Mouse (Mus musculus): ENCODE data around the gene Fam208b. TPM values are rescaled to one million over a fixed set of nuclear protein-coding genes. Genes with fewer than 3 reads are reported as not detected.

Gene Fam208b
- 6.0 and 7.7 TPM in 2 replicates for polyA plus RNA-seq (2021; fragmentation: Nextera tagmentation)
- long read RNA-seq, experiment 1, partial matches to known transcripts: 7 of 7 reads
- long read RNA-seq, experiment 1, other reads (novel, unspliced or antisense): 0 of 7 reads
- long read RNA-seq, experiment 2, partial matches to known transcripts: 5 of 6 reads
- long read RNA-seq, experiment 2, other reads (novel, unspliced or antisense): 1 of 6 reads

DNA sequence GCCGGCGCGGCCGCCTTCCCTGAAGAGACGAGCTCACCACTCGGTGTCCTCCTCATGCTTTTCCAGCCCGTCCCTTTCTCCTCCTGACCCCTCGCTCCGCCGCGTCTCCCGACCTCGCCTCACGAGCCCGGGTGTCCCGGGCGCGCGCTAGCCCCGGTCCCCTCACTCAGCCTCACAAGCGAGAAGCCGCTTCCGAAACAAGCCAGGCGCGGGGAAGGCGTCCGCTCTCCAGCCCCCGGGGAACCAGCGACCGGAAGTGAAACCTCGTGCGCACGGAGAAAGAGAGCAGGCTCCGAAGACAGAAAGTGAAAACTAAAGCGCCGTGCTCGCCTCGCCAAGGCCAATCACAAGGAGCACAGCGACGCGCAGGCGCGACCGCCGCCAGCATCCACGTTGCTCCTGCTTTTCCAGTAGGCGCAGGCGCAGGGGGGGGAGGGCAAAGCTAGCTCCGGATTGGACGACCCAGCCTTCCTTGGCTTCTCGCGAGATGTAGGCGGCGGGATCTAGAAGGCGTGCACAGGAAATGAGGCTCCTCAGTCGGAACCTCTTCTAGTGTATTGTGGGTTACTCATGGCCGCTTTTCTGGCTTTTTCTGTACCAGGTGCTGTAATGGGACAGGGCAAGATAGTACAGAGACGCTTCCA lies at the start of gene Fam208b:
TSS of gene Fam208b (minus strand) at position 314 of the 644 bp plus-strand sequence.

DNA sequence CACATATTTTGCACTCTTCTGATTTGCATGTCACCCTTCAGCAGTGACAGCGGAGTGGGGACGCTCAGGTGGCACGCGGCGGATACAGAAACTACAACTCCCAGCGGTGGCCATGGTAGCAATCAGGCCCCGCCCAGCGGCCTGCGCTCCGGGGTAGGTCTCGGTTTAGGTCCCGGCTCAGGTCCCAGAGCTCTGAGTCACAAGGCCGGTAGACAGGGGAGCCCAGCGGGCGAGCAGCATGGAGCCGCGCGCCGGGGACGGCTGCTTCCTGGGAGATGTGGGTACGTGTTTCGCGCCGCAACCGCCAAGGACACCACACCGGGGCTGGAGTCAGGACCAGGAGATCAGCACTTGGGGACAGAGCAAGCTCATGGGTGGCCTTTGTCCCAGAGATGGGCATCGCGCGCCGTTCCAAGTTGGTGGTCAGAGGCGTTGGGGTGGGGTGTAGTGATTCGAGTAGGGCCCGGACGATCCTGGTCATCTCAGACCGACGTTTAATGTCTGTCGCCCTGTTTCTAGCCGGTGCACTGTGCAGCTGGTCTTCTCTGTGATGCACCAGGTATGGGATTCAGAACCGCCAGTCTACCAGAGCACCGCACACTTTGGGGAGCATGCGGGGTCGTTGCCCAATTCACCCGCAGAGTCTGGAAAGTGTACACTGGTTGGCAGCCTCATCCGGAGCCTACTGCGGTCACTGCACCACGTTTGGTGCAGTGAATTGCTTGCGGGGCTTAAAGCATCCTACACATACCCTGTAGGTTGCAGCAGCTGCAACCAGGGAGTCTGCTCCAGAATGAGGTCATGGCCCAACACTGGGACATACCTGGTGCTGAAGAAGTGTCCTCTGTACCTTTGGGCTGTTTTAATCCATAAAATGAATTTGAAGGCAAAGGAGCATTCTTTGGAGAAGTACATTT lies 23.2 kb upstream of the Fam208b start, which contains the start of gene Asb13:
TSS of gene Asb13 (plus strand) at position 138 of the 917 bp plus-strand sequence.

DNA sequence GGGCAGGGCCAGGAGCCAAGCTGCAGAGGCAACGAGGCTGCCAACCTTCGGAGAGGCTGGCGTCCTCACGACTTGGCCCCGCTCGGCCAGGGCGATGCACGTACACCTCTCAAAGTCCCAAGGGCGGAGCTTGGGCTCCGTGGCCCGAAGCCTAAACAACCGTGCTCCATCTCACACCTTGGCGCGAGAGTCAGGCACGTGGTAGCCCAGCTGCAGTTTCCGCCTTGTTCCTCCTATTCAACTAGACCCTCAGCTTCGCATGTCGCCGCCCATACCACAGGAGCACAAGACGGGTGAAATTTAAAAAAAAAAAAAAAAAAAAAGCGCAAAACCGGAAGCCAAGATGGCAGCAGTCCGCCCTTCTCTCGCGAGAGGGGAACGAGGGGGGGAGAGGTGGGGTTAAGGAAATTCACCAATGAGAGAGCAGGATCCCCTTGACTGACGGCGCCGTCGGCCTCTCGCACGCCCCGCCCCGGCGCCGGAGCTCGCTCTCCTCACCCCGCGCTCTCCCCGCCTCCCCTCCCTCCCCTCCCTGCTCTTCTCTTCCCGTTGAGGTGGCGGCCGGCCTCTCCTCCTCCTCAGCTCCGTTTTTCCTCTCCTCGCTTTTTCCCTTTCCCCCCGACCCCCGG lies 73.2 kb downstream of the Fam208b start, which contains the start of gene Gdi2:
TSS of gene Gdi2 (plus strand) at position 470 of the 629 bp plus-strand sequence.

Other genes with a start within 250 kb of the Fam208b start
- gene Gdi2, start 73.0 kb downstream of the Fam208b start, polyA plus RNA-seq (2021; fragmentation: Nextera tagmentation): 361 and 401 TPM in 2 replicates
- gene Asb13, start 22.9 kb upstream of the Fam208b start, polyA plus RNA-seq (2021; fragmentation: Nextera tagmentation): 22.5 and 32.8 TPM in 2 replicates
- not detected in 2 replicates for gene Calml3, start 193.2 kb upstream of the Fam208b start, polyA plus RNA-seq (2021; fragmentation: Nextera tagmentation)
- gene Calm4, start 226.6 kb upstream of the Fam208b start, polyA plus RNA-seq (2021; fragmentation: Nextera tagmentation): not detected in 2 replicates
- not detected in 2 replicates for gene Calm5, start 243.1 kb upstream of the Fam208b start, polyA plus RNA-seq (2021; fragmentation: Nextera tagmentation)

Data from left cerebral cortex, adult 6 months (tissue).